Mouse (Mus musculus) cortical plate, adult 2 months (tissue): ENCODE measurements at regions not wholly inside any gene's neighbourhood (a gene's known extent, or its start where the extent isn't known, plus 50 kb on each side); places are given as distances from the start of the nearest gene placed in this dataset.

ENCODE experiments used
- CTCF ChIP-seq: fragments of 200-500 bp; IDR thresholded peaks from 2 replicates; pipeline ENCODE4 v1.5.1; 2011; ENCODE audit warnings: mild to moderate bottlenecking, control low read depth, low read length; ENCODE audit not compliant: insufficient read depth; ENCODE audit errors: extremely low read depth
- POLR2A ChIP-seq: fragments of 200-500 bp; IDR thresholded peaks from 2 replicates; pipeline ENCODE4 v1.6.1; 2011; ENCODE audit warnings: mild to moderate bottlenecking, low read length, control low read depth; ENCODE audit not compliant: insufficient read depth; ENCODE audit errors: extremely low read depth

DNA sequence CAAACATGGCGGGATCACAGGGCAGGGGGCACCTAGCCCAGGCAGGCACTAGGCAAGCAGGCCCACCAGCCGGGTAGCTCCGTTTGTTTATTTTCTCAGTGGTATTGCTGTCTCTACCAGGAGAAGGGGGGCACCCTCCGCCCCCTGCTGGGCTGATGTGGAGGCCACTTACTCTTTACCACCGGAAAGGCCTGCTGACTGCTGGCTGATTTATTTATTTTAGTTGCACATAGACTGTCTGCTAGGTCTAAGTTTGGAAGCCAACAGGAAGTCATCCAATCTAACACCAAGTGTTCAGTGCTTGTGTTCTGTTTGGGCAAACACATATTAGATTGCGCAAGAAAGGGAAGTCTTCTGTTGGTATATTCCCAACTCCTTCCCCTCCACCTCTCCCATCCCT lies 128.6 kb downstream of the Dact1 start:
- TF ChIP-seq POLR2A (no peak), CTCF (no peak)
